Mouse (Mus musculus) heart, embryonic 10.5 days (tissue): ENCODE data around the gene Ddx39b. TPM values are rescaled to one million over a fixed set of nuclear protein-coding genes. Genes with fewer than 3 reads are reported as not detected.
A peak's percentile ranks its signal among the peaks of the same experiment; 100 is the strongest.

ENCODE experiments used
- DNase-seq: peaks from one replicate; pipeline ENCODE4 v3.0.0-alpha.2; 2017; ENCODE audit warnings: low spot score
- H3K27ac ChIP-seq: fragments of 300-500 bp; sonication (generic); 2 replicates; pipeline ENCODE4 v1.5.1; 2016; ENCODE audit warnings: mild to moderate bottlenecking
- H3K27me3 ChIP-seq: fragments of 300-500 bp; sonication (generic); 2 replicates; pipeline ENCODE4 v1.6.1; 2016; ENCODE audit warnings: mild to moderate bottlenecking; ENCODE audit not compliant: poor library complexity, insufficient read depth, severe bottlenecking
- H3K36me3 ChIP-seq: fragments of 300-500 bp; sonication (generic); 2 replicates; pipeline ENCODE4 v1.6.1; 2016; ENCODE audit warnings: mild to moderate bottlenecking, moderate library complexity
- H3K4me1 ChIP-seq: fragments of 300-500 bp; sonication (generic); 2 replicates; pipeline ENCODE4 v1.6.1; 2016; ENCODE audit warnings: mild to moderate bottlenecking
- H3K4me3 ChIP-seq: fragments of 300-500 bp; sonication (generic); 2 replicates; pipeline ENCODE4 v1.5.1; 2016; ENCODE audit warnings: mild to moderate bottlenecking, moderate library complexity
- H3K9me3 ChIP-seq: fragments of 300-500 bp; sonication (generic); 2 replicates; pipeline ENCODE4 v1.6.1; 2016; ENCODE audit warnings: mild to moderate bottlenecking, moderate library complexity
- WGBS: fragments of 180-500 bp; shearing (Covaris S2); methylation state at CpG from one replicate; pipeline ENCODE4 v1.1.7; 2016; 5-methylcytosine and 5-hydroxymethylcytosine counted together
- polyA plus RNA-seq: library from polyadenylated mRNA; unstranded; fragments of >200 nt; fragmentation: Nextera tagmentation; extraction: Ambion mirVana; gene quantifications from 2 replicates; pipeline ENCODE4 v1.2.1, GENCODE M21; 2016

Gene Ddx39b
- 367 and 489 TPM in 2 replicates for polyA plus RNA-seq

- peaks cover 36% of the 10 kb centered on the region for H3K36me3 ChIP-seq
- peaks cover 50% of the 10 kb centered on the region for H3K4me1 ChIP-seq
- no peaks in the 10 kb centered on the region for H3K27me3 ChIP-seq
- under 1% methylated on average over 69 of the region's 69 CpGs for WGBS
- peak within 1 kb of the TSS; percentile 76 for H3K4me3 ChIP-seq
- peak; percentile 98 for DNase-seq
- H3K9me3 ChIP-seq, result no peaks in the 10 kb centered on the region
- H3K27ac ChIP-seq, result peak within 1 kb of the TSS; percentile 100
Observed at GRCm38 (mm10) chr17:35241305-35242014, at the start of gene Ddx39b. TSS of gene Ddx39b (plus strand) at chr17:35241746.

GRCm38 (mm10) chr17:35192924-35193323 lies 48.6 kb upstream of the Ddx39b start:
- H3K4me1 ChIP-seq, result peaks cover 34% of the 10 kb centered on the region
- no peaks in the 10 kb centered on the region for H3K36me3 ChIP-seq
- no peak overlapping the region for H3K27ac ChIP-seq
- peaks cover 52% of the 10 kb centered on the region for H3K27me3 ChIP-seq
- H3K4me3 ChIP-seq, result no peak overlapping the region
- H3K9me3 ChIP-seq, result no peaks in the 10 kb centered on the region
- DNase-seq, result no peak
- WGBS, result 75% methylated on average over 5 of the region's 5 CpGs

- H3K27me3 ChIP-seq, result peaks cover 62% of the 10 kb centered on the region
- H3K4me3 ChIP-seq, result peak within 1 kb of the TSS; percentile 62
- DNase-seq, result no peak
- peak within 1 kb of the TSS; percentile 47; the same call in 1 of the 2 replicates for H3K27ac ChIP-seq
- no peaks in the 10 kb centered on the region for H3K36me3 ChIP-seq
- 53% methylated on average over 28 of the region's 28 CpGs for WGBS
- H3K9me3 ChIP-seq, result no peaks in the 10 kb centered on the region
- H3K4me1 ChIP-seq, result peaks cover 34% of the 10 kb centered on the region
Observed at GRCm38 (mm10) chr17:35193881-35194843, 47.4 kb upstream of the Ddx39b start, which contains the start of gene Ltb. TSS of gene Ltb (plus strand) at chr17:35194439.

- Histone ChIP-seq H3K36me3 (no peaks in the 10 kb centered on the region), H3K27me3 (peaks cover 71% of the 10 kb centered on the region), H3K9me3 (no peaks in the 10 kb centered on the region), H3K4me3 (peak overlapping the region; percentile 62), H3K27ac (peak overlapping the region; percentile 47), H3K4me1 (peaks cover 29% of the 10 kb centered on the region)
- WGBS, result 37% methylated on average over 19 of the region's 19 CpGs
- DNase-seq, result no peak
Observed at GRCm38 (mm10) chr17:35194844-35195630, 46.5 kb upstream of the Ddx39b start.

GRCm38 (mm10) chr17:35195631-35196320 lies 45.8 kb upstream of the Ddx39b start:
- 2% methylated on average over 66 of the region's 66 CpGs for WGBS
- H3K9me3 ChIP-seq, result no peaks in the 10 kb centered on the region
- H3K4me3 ChIP-seq, result peak overlapping the region; percentile 62
- H3K27ac ChIP-seq, result peak overlapping the region; percentile 47
- H3K4me1 ChIP-seq, result peaks cover 32% of the 10 kb centered on the region
- peak; percentile 89 for DNase-seq
- no peaks in the 10 kb centered on the region for H3K36me3 ChIP-seq
- peaks cover 78% of the 10 kb centered on the region for H3K27me3 ChIP-seq

GRCm38 (mm10) chr17:35196321-35196641 lies 45.3 kb upstream of the Ddx39b start:
- H3K4me3 ChIP-seq, result peak overlapping the region; percentile 62
- H3K36me3 ChIP-seq, result no peaks in the 10 kb centered on the region
- no peak overlapping the region for H3K27ac ChIP-seq
- no peak for DNase-seq
- peaks cover 83% of the 10 kb centered on the region for H3K27me3 ChIP-seq
- WGBS, result 26% methylated on average over 9 of the region's 9 CpGs
- H3K9me3 ChIP-seq, result no peaks in the 10 kb centered on the region
- peaks cover 32% of the 10 kb centered on the region for H3K4me1 ChIP-seq

GRCm38 (mm10) chr17:35197126-35197525 lies 44.4 kb upstream of the Ddx39b start:
- 43% methylated on average over 6 of the region's 6 CpGs for WGBS
- Histone ChIP-seq H3K4me3 (no peak overlapping the region), H3K9me3 (no peaks in the 10 kb centered on the region), H3K36me3 (no peaks in the 10 kb centered on the region), H3K4me1 (peaks cover 32% of the 10 kb centered on the region), H3K27me3 (peaks cover 92% of the 10 kb centered on the region), H3K27ac (no peak overlapping the region)
- no peak for DNase-seq

- WGBS, result 60% methylated on average over 7 of the region's 7 CpGs
- DNase-seq, result no peak
- H3K4me1 ChIP-seq, result peaks cover 32% of the 10 kb centered on the region
- H3K4me3 ChIP-seq, result no peak overlapping the region
- no peak overlapping the region for H3K27ac ChIP-seq
- peaks cover 97% of the 10 kb centered on the region for H3K27me3 ChIP-seq
- H3K36me3 ChIP-seq, result no peaks in the 10 kb centered on the region
- no peaks in the 10 kb centered on the region for H3K9me3 ChIP-seq
Observed at GRCm38 (mm10) chr17:35198029-35198428, 43.5 kb upstream of the Ddx39b start.

GRCm38 (mm10) chr17:35198946-35199345 lies 42.6 kb upstream of the Ddx39b start:
- Histone ChIP-seq H3K9me3 (no peaks in the 10 kb centered on the region), H3K4me3 (no peak overlapping the region), H3K27ac (no peak overlapping the region), H3K27me3 (peaks cover 98% of the 10 kb centered on the region), H3K36me3 (no peaks in the 10 kb centered on the region), H3K4me1 (peaks cover 29% of the 10 kb centered on the region)
- 28% methylated on average over 8 of the region's 8 CpGs for WGBS
- DNase-seq, result no peak

GRCm38 (mm10) chr17:35200398-35200797 lies 41.1 kb upstream of the Ddx39b start:
- H3K27me3 ChIP-seq, result peaks cover 98% of the 10 kb centered on the region
- H3K4me1 ChIP-seq, result peaks cover 26% of the 10 kb centered on the region
- no peak overlapping the region for H3K27ac ChIP-seq
- DNase-seq, result no peak
- WGBS, result 77% methylated on average over 11 of the region's 11 CpGs
- H3K9me3 ChIP-seq, result no peaks in the 10 kb centered on the region
- H3K36me3 ChIP-seq, result no peaks in the 10 kb centered on the region
- no peak overlapping the region for H3K4me3 ChIP-seq

GRCm38 (mm10) chr17:35201128-35201527 lies 40.4 kb upstream of the Ddx39b start:
- no peak overlapping the region for H3K27ac ChIP-seq
- no peak for DNase-seq
- H3K9me3 ChIP-seq, result no peaks in the 10 kb centered on the region
- 50% methylated on average over 11 of the region's 11 CpGs for WGBS
- H3K4me1 ChIP-seq, result peaks cover 19% of the 10 kb centered on the region
- H3K27me3 ChIP-seq, result peaks cover 91% of the 10 kb centered on the region
- H3K4me3 ChIP-seq, result no peak overlapping the region
- H3K36me3 ChIP-seq, result no peaks in the 10 kb centered on the region

- peaks cover 84% of the 10 kb centered on the region for H3K27me3 ChIP-seq
- no peak for DNase-seq
- H3K4me1 ChIP-seq, result peaks cover 14% of the 10 kb centered on the region
- no peaks in the 10 kb centered on the region for H3K36me3 ChIP-seq
- H3K27ac ChIP-seq, result no peak within 1 kb of the TSS
- H3K4me3 ChIP-seq, result peak within 1 kb of the TSS; percentile 16; the same call in 1 of the 2 replicates
- 34% methylated on average over 13 of the region's 13 CpGs for WGBS
- H3K9me3 ChIP-seq, result no peaks in the 10 kb centered on the region
Observed at GRCm38 (mm10) chr17:35201787-35202186, 39.8 kb upstream of the Ddx39b start, which contains the start of gene Tnf. TSS of gene Tnf (minus strand) at chr17:35202007.
